Mouse (Mus musculus) embryo, embryonic 9.5 days (tissue): ENCODE data around the gene Reln.
A peak's percentile ranks its signal among the peaks of the same experiment; 100 is the strongest.

ENCODE experiments used
- DNase-seq: peaks from one replicate; pipeline ENCODE4 v3.0.0-alpha.2; 2017; ENCODE audit errors: extremely low spot score

The Reln gene

DNA sequence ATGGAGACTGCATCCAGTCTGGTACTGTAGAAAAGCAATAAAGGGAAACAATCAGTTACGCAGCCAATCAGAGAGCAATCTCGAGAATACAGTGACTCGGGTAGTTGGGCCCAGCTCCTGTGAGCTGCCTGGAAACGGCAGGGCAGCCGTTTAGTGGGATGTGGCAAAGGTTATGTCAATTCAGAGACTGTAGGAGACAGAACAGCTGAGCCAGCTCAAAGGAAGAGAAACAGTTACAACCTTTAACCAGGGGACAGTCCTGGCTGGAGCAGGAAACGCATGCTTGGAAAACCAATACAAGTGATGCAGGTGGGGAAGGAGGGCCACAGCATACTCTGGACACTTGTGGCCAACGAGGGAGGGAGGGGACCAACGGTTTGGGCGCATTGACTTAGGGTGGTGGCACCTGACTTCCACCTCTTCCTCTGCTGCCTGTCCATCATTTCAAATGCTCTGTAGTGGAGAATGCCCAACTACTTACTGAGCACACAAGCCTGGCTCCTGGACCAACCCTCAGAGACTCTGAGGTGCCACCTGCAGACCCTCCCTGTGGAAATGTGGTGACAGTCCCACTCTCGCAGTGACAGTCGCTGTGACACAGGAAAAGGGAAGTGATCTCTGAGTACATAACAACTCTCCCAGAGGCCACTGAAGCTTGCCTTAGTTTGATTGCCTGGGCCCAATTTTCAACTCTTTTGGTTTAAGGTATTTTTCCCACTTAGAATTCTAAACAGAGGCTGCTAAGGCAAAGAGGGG is 337.0 kb downstream of the Reln start:
- no peak for DNase-seq

- DNase-seq = no peak
These were observed 340.6 kb downstream of the Reln start for GRCm38 (mm10) chr5:22003858-22004257.

- DNase-seq = no peak
These were observed 356.8 kb downstream of the Reln start for GRCm38 (mm10) chr5:21987711-21988110.

DNA sequence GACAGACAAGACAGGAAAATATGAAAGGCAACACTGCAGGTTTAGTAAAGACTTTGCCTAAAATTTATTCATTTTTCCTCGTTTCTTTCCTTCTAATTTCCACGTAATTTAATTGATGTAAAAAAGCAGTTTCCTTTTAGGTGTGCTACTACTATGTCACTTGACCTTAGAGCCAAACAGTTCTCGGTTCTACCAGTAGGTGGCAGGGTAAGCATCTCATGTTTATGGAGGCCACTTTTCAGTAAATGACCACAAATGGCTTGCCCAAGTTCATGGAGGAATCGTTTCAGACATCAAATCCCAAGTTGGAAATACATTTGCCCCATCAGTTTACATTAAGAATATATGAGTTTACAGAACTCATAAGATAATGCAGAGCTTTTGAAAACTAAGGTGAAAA is 358.2 kb downstream of the Reln start:
- peak; percentile 46 for DNase-seq

GRCm38 (mm10) chr5:21983021-21983667 is 361.4 kb downstream of the Reln start:
- DNase-seq = no peak

GRCm38 (mm10) chr5:21981216-21981615 is 363.3 kb downstream of the Reln start:
- no peak for DNase-seq

GRCm38 (mm10) chr5:21980544-21980943 is 364.0 kb downstream of the Reln start:
- DNase-seq = no peak

DNA sequence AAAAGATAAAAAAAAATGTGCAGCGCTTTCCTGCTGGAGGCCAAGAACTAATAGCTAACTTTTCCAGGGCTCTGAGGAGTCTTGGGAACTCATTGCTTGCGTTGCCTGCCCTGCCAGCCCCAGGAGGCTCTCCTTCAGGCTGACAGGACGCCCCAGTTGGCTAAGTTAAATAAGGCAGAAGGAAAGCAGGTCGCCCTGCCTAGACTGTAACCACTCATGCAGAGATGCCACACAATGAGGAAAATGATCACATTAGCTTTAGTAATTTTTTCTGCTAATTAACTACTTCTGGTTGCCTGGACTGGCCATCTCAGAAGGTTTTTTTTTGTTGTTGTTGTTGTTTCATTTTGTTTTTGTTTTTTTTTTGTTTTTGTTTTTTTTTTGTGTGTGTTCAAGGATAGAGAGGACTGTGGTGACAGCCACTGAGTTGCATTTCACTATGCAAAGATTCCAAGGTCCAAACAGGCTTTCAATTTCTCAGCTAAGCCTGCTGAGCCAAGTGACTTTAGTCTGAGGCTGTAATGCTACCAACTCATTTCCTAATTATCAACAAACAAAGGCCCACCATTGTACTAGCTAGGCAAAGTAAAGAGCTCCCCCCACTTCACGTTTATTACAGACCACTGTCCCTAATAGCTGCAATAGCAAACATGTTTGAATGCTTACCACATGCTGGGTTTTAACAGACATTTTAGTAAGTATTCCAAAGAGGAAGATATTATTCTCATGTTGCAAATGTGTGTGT is 371.1 kb downstream of the Reln start:
- DNase-seq = no peak

GRCm38 (mm10) chr5:21961796-21962195 is 382.7 kb downstream of the Reln start:
- no peak for DNase-seq

DNA sequence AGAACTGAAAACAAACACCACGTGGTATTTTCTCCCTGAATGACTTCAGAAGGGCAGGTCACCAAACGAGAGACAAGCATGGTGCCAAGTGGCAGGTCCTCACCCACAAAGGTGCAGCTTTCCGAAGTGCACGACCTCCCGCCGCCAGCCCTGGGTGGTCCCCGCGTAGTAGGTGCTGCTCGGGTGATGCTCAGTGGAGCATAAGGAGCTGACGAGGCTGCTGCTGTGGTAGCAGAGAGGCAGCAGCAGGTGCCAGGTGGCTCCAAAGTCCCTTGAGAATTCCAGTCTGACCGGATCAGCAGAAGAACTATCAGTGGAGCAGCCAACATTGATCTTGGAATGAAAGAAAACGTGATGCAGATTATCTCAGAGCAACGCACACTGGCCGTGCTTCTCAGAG is 384.4 kb downstream of the Reln start:
- no peak for DNase-seq

- DNase-seq = no peak
These were observed 386.9 kb downstream of the Reln start for GRCm38 (mm10) chr5:21957586-21957985.

- DNase-seq = no peak
These were observed 387.4 kb downstream of the Reln start for GRCm38 (mm10) chr5:21957061-21957460.

- DNase-seq = no peak
These were observed 395.0 kb downstream of the Reln start for GRCm38 (mm10) chr5:21949507-21949897.

DNA sequence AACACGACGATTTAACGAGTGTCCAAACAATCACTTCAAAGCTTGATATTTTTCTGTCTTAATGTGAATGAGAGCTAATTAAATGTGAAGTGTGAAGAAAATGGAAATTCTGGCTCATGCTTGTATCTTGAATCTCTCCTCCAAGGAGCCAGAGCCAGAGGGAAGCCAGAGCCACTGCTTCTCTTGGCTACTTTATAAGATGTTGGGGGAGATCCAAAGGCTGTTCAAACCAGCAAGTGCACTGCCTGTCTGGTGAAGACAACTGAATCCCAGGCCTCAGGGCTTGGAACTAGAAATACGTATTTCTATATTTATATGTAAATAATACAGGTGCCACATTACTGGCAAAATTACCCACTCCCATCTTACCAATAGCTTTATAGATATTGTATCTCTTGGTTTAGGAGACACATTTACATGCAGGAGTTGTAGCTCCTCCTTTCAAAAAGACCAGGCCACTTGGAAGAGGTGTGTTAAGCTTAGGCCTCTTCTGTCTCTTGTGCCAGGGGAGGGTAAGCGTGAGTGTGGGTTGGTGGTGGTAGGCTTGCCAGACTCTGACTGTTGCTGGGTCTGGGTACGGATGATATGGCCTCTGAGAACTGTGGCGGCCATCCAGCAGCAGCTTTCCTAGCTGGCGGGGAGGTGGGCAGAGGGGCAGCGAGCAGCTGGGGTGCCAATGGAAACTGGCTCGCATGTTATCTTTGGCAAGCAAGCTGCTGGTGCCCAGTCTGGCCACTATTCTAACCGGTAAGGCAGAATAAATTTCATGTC is 395.6 kb downstream of the Reln start:
- DNase-seq = no peak

DNA sequence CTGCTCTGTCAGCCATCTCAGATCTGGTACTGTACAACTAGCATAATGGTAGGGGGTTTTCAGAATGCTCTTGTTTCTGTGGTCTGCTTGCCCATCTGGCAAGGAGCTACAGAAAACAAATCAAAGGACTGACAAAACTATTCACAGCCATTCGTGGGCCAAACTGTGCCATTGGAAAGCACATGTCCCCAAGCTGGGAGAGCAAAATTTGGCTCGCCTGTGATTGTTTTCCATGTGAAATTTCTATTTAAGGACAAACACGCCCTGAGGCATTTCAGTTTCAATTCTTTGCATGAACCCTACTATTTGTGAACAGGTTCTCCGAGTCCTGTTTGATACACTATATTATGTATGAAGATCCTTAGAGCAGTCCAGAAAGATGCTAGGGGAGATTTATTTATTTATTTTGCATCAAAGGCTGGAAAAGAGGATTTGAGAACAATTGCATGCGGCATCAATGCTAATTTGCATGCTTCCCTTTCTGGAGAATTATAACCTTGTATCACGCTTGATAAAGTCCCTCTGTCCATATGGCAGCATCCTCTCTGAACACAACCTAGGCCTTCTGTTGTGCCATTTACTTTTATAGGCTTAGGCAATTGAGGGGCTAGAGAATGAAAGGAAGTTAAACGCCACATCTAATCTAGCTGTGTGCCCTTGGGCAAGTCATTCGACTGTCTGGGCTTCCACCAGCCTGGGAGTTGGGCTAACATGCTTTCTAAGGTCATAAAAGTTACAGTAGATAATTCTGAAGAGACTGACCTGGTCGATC is 396.7 kb downstream of the Reln start:
- DNase-seq = no peak

GRCm38 (mm10) chr5:21944579-21944978 is 399.9 kb downstream of the Reln start:
- no peak for DNase-seq

DNA sequence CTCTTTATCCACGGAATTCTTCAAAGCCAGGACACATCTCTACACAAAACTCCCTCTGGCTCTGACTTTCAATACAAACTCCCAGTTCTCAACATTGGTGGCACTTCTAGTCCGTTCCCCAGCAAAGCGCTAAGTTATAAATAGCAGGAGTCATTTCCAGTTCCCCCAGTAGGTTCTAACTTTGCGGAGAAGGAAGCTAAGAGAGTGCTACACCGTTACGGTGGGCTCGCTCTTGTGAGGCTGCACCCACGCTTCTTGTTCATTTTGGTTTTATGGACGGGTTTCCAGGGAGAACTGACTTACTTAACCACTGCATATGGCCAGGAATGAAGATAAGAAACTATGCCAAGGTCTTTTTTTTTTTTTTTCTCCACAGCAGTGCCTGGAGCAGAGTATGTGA is 405.1 kb downstream of the Reln start:
- no peak for DNase-seq

- DNase-seq = no peak
These were observed 406.4 kb downstream of the Reln start for GRCm38 (mm10) chr5:21938138-21938537.

- no peak for DNase-seq
These were observed 407.9 kb downstream of the Reln start for GRCm38 (mm10) chr5:21936627-21937026.

DNA sequence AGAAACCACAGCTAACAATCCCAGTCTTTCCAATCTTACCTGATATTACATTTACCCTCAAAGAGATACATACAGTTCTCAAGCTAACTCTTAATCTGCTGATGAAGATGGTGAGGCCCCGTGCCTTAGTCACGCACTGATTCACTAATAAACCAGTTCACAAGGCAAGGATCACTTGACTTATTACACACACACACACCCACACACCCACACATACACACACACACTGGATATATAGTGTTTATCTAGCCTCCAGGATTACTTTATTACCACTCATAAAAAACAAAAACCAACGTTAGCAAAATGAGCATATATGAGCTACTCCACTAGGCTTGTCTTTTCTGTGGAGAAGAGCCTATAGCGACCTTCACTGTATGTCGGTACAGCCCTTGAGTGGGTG is 408.4 kb downstream of the Reln start:
- no peak for DNase-seq

- DNase-seq = no peak
These were observed 409.6 kb downstream of the Reln start for GRCm38 (mm10) chr5:21934811-21935396.
